Mouse (Mus musculus) spleen, postnatal 36 days (tissue): ENCODE results near the gene Gmpr.

ENCODE experiments used
- DNase-seq, 2 experiments: peaks; one replicate each; pipeline ENCODE4 v3.0.0; 2022; ENCODE audit warnings: low spot score in 2 of 2, mixed read lengths in 1 of 2

The Gmpr gene

GRCm38 (mm10) chr13:45502791-45503190 lies 4.5 kb upstream of the Gmpr start:
- DNase-seq, result no peak

DNA sequence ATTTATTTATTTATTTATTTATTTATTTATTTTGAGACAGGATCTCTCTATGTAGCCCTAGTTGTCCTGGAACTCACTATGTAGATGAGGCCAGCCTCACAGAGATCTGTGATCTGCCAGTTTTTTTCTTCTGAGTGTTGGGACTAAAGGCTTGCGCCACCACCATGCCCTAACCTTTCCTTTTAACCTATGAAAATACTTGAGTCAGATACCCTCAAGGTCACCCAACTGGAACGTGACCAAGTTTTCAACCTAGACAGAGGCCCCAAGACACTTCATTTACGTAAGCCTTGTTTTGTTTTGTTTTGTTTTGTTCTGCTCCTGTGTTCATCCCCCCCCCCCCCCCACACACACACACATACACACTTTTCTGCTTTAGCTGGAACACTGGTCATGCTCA lies 1.7 kb upstream of the Gmpr start:
- no peak for DNase-seq

DNA sequence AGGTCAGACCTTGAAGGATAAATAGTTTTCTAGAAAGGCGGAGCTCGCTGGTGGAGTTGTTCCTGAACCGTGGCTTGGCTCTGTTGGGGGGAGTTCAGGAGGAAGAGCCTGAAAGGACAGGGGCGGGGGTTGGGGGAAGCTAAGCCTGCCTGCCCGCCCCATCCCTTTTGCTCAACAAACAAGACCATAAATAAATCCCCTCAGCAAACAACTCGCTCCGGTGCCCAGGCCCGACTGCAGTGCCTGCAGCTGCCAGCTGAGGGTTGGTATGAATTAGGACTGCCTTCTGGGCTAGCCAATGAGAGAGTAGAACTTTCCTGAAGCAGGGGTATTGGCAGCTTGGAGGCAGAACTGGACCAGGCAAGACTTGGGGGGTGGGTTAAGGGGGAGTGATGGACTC lies 1.3 kb downstream of the Gmpr start:
- DNase-seq, result peak in 1 of 2 experiments; percentile 14

DNA sequence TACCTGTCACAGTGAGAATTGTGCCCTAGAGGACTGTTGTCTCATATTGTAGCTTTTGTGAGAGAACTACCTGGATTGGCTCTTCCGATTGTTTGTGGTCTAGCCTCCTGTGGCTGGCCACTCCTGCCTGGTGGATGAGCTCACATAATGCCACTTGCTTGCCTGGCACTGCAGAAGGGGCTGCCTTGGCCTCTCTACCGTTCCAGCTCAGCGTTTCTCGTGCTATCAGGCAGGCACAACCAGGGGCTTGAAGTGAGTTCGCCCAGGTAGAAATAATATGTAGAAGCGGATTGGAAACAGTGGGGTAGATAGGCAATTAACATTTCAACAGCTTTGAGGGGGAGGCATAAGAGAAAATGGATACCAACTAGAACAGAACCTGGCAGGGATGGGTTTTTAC lies 2.1 kb downstream of the Gmpr start:
- DNase-seq, result no peak

- peak in 1 of 2 experiments; percentile 13 for DNase-seq
These were observed 4.6 kb downstream of the Gmpr start for GRCm38 (mm10) chr13:45511706-45512435.

GRCm38 (mm10) chr13:45512531-45512930 lies 5.3 kb downstream of the Gmpr start:
- peak in 1 of 2 experiments; percentile 13 for DNase-seq

GRCm38 (mm10) chr13:45513009-45513984 lies 6.1 kb downstream of the Gmpr start:
- no peak for DNase-seq

- no peak for DNase-seq
These were observed 6.9 kb downstream of the Gmpr start for GRCm38 (mm10) chr13:45514115-45514514.

GRCm38 (mm10) chr13:45514832-45515422 lies 7.7 kb downstream of the Gmpr start:
- DNase-seq, result no peak

DNA sequence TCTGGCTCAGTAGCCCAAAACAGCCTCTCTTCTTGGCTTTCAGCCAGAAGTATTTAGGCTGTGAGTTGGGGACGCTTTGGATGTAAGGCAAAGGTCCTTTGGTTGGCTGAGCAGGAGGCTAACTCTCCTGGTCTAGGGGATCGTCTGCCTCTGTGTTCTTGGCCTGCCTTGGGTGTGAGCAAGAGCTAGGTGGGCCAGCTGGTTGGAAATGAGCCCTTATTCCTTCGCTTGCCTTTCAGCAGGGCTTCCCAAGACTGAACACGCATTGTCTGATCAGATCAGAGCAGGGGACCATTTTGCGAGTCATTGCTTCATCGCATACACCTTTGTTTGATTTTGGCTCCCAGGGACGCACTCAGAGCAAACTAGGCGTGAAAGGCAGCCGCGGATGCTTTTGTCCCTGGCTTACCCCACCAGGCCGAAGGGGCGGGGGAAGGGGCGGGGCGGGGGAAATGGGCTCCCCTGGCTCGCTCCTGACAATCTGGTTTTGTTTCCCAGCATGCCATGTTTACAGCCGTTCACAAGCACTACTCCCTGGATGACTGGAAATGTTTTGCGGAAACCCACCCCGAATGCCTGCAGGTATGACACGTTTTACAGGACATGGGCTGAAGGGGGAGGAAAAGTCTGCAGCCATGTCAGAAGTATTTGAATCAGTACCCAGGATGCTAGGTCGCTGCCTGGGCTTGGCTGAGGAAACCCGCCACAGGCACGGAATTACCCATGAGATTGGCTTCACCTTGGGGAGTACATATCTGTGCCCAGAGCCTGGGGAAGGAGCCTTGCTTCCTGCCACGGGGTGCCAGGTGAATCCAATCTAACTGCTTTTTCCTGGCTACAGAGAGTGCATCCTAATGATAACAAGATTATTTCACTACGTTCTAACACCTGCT lies 9.5 kb downstream of the Gmpr start:
- DNase-seq, result no peak

GRCm38 (mm10) chr13:45524305-45524704 lies 17.1 kb downstream of the Gmpr start:
- DNase-seq, result no peak

GRCm38 (mm10) chr13:45524791-45525435 lies 17.7 kb downstream of the Gmpr start:
- no peak for DNase-seq

- DNase-seq, result no peak
These were observed 19.0 kb downstream of the Gmpr start for GRCm38 (mm10) chr13:45526230-45526629.

GRCm38 (mm10) chr13:45527232-45527964 lies 20.2 kb downstream of the Gmpr start:
- peak; percentile 28 to 43 for DNase-seq

GRCm38 (mm10) chr13:45528787-45529186 lies 21.5 kb downstream of the Gmpr start:
- no peak for DNase-seq

- no peak for DNase-seq
These were observed 23.5 kb downstream of the Gmpr start for GRCm38 (mm10) chr13:45530754-45531153.

DNA sequence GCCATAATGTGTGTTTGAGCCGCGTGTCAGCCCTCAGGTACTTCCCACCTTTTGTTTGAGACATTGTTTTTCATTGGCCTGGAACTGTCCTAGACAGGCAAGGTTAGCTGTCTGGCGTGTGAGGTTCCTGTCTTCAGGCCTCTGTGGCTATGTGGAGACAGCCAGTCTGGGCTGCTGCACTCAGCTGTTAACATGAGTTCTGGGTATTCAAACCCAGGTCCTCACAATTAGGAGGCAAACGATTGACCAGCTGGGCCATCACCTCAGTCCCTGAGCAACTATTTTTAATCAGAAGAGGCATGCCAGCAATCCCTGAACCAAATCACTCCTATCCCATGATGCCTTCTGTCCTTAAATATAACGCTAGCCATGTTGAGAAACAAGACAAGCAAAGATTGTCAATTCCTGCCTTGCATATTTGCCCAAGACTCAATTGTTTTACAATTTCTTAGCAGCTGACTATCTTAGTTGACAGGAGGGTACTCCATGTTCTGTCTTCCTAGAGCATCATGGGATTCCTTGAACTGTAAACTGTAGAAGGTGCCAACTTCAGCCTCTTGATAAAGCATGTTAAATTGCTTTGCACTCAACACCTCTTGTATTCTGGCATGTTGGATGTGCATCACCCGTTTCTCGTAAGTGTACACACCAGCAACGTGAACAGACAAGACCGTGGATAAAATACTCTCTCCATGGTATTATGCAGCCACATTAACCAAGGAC lies 28.6 kb downstream of the Gmpr start:
- no peak for DNase-seq

GRCm38 (mm10) chr13:45537110-45537509 lies 29.9 kb downstream of the Gmpr start:
- no peak for DNase-seq

- DNase-seq, result no peak
These were observed 30.8 kb downstream of the Gmpr start for GRCm38 (mm10) chr13:45538091-45538490.
